Mouse (Mus musculus): ENCODE data around the gene Pou2af1. TPM values are rescaled to one million over a fixed set of nuclear protein-coding genes. Genes with fewer than 3 reads are reported as not detected.

Pou2af1 gene
- polyA plus RNA-seq, 1 experiment from 2014 or later = 0.18 TPM

DNA sequence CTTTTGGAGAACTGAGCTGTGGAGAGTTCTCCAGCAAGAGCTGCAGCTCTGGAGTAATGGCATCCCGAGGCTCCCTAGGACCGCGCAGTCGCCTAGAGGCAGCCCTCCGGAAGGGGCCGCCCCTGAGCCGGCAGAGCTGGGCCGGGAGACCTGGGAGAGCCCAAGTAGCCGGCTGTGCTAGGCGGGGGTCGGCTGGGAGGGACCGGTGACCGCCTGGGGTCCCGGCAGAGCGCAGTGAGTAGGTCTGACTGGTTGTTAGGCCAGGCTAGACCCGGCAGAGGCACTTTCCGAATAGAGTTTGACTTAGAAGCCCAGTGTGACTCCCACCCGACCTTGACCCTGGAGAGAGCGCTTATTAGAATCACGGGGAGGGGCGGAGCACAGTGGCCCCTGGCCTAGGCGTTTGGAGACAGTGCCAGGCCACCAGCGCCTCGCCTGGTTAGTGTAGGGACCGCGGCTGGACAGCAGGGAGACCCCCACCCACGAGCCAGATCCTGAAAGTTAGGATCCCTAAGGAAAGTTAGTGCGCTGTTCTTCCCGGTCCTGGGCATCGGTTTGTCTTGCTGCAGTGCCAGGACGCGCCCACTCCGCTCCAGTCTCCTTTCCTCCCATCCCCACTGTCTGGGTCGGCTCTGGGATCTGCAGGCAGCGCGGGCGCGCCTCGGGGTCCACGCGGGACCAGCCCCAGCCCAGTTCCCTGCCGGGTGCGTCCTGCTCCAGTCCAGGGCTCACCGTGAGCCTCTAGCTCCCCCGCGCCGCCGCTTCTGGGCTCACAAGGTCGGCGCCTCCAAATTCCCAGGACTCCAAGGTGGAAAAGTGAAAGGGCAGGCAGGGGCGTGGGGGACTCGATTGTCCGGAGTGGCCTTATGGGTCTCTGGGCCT is 65.2 kb downstream of the Pou2af1 start, which contains the start of gene Colca2:
Colca2 (minus strand) TSS at position 70 of the 882 bp plus-strand sequence.
- Histone ChIP-seq H3K36me3 (ENCODE audit: control insufficient read depth, insufficient read depth, low read length) (no peaks in the 10 kb centered on the region), H3K27me3 (ENCODE audit: control insufficient read depth, insufficient read depth, low read length) (peaks cover 10% of the 10 kb centered on the region), H3K27ac (replicated peaks; ENCODE audit: low read depth, low read length) (no peak within 1 kb of the TSS), H3K9ac (replicated peaks; ENCODE audit: low read length) (peak within 1 kb of the TSS; percentile 37), H3K4me1 (ENCODE audit: control insufficient read depth, insufficient read depth, low read length) (peaks cover 7% of the 10 kb centered on the region), H3K9me3 (ENCODE audit: control insufficient read depth, low read length) (no peaks in the 10 kb centered on the region), H3K4me3 (replicated peaks; ENCODE audit: low read depth, low read length) (peak within 1 kb of the TSS; percentile 39), H3K4me2 (ENCODE audit: low read length) (peak within 1 kb of the TSS; percentile 67)
- DNase-seq (peak; percentile 81), ATAC-seq (ENCODE audit: low FRiP score, low TSS enrichment) (peak; percentile 81)
- under 1% methylated on average over 53 of the region's 53 CpGs for WGBS

DNA sequence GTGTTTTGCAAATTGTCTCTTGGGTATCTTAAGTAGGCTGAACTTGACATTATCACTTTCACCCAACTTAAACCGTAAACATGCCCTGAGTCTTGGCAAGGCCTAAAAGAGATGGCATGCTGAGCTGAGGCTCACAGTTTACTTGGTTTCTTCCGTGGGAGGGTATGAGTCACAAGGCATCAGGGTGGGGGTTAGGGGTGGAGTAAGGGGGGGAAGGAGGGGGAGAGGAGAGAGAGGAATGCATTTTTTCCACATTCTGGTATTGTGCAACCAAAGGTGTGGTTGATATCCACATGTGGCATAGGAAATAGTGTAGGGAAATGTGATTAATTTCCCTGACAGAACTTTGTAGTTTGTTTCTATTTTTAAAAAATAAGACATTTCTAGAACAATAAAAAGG is 72.6 kb downstream of the Pou2af1 start:
- H3K9me3 ChIP-seq (ENCODE audit: control insufficient read depth, low read length) = no peaks in the 10 kb centered on the region
- H3K27me3 ChIP-seq (ENCODE audit: control insufficient read depth, insufficient read depth, low read length) = no peaks in the 10 kb centered on the region
- WGBS = 66% methylated on average over 2 of the region's 2 CpGs
- no peak overlapping the region for H3K27ac ChIP-seq (replicated peaks; ENCODE audit: low read depth, low read length)
- ATAC-seq (ENCODE audit: low FRiP score, low TSS enrichment) (no peak), DNase-seq (no peak)
- no peaks in the 10 kb centered on the region for H3K36me3 ChIP-seq (ENCODE audit: control insufficient read depth, insufficient read depth, low read length)
- H3K4me1 ChIP-seq (ENCODE audit: control insufficient read depth, insufficient read depth, low read length) = no peaks in the 10 kb centered on the region
- H3K4me3 ChIP-seq (replicated peaks; ENCODE audit: low read depth, low read length) = no peak overlapping the region
- no peak overlapping the region for H3K9ac ChIP-seq (replicated peaks; ENCODE audit: low read length)
- no peak overlapping the region for H3K4me2 ChIP-seq (ENCODE audit: low read length)

Other genes starting within 250 kb of the Pou2af1 start
- 13.8 and 17.0 TPM in 2 replicates for gene Sik2, start 204.6 kb upstream of the Pou2af1 start, polyA plus RNA-seq (2014; fragmentation: Nextera tagmentation; extraction: Ambion mirVana)
- gene Btg4, start 152.8 kb upstream of the Pou2af1 start, polyA plus RNA-seq (2014; fragmentation: Nextera tagmentation; extraction: Ambion mirVana) = not detected in 2 replicates
- 0.72 and 0.84 TPM in 2 replicates for gene Layn, start 136.6 kb upstream of the Pou2af1 start, polyA plus RNA-seq (2014; fragmentation: Nextera tagmentation; extraction: Ambion mirVana)
- gene 4833427G06Rik, start 111.6 kb upstream of the Pou2af1 start, polyA plus RNA-seq (2014; fragmentation: Nextera tagmentation; extraction: Ambion mirVana) = 0.31 TPM in 1 of 2 replicates, not detected in the other
- 0.03 TPM in 1 of 2 replicates, not detected in the other for gene Gm32742, start 48.2 kb upstream of the Pou2af1 start, polyA plus RNA-seq (2014; fragmentation: Nextera tagmentation; extraction: Ambion mirVana)
- 0.46 and 0.89 TPM in 2 replicates for gene Colca2, start 64.9 kb downstream of the Pou2af1 start, polyA plus RNA-seq (2014; fragmentation: Nextera tagmentation; extraction: Ambion mirVana)
- not detected in 2 replicates for gene 1810046K07Rik, start 115.2 kb downstream of the Pou2af1 start, polyA plus RNA-seq (2014; fragmentation: Nextera tagmentation; extraction: Ambion mirVana)